Mouse (Mus musculus): Measurements from ENCODE around the gene Fbll1. TPM values are rescaled to one million over a fixed set of nuclear protein-coding genes. Genes with fewer than 3 reads are reported as not detected.

Gene Fbll1
- polyA plus RNA-seq, 1 experiment from 2014 or later = 1.1 TPM

DNA sequence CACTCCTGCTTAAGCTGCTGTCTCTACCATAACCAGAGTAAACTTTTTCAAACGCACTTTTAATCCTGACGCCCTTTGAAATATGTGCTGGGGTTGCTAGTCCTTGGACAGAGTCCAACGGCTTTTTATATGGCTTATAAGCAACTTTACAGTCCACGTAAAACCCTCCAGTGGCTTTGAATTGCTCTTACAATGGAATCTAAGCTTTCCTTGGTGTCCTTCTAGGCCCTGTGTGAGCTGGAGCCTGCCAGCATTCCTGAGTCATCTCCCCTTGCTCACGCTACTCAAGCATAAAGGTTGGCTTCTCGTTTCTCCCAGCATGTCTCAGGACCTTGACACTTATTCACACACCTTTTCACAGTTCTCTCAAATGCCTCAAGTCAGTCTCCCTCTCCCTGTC lies 43.1 kb downstream of the Fbll1 start:
- no peak for DNase-seq (ENCODE audit: low spot score)
- 0 out of 2 replicates have a peak, but pooled peaks have one; percentile 15 for ATAC-seq (ENCODE audit: low read depth)

DNA sequence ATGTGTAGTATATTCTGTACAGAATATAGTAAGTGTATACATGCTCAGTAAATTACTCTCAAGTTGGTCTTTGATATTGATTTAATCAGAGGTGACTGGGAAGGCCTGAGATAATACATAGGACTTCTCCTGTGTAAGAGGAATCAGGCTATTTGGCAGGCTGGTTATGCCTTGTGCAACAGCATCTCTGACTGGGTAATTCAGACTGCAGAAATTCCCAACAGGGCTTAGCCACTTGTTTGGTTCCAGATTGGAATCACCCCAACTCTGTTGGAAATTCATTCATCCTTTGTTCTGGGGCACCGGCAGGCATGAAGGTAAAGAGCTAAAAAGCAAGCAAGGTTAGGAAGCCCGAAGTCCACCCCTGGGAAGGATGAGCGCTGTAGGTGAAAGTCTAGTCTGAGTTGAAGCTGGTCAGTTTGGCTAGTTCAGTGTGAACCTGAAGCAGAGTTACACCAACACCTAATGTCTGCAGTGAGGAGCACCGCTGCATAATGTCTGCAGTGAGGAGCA lies 43.7 kb downstream of the Fbll1 start:
- ATAC-seq (ENCODE audit: low read depth) (no peak), DNase-seq (ENCODE audit: low spot score) (no peak)
- Histone ChIP-seq H3K9me3 (ENCODE audit: control insufficient read depth, low read length) (no peaks in the 10 kb centered on the region), H3K9ac (ENCODE audit: low read depth, low read length) (no peak overlapping the region), H3K4me1 (ENCODE audit: control insufficient read depth, insufficient read depth, low read length) (no peaks in the 10 kb centered on the region), H3K4me3 (ENCODE audit: low read depth, low read length) (no peak overlapping the region), H3K36me3 (ENCODE audit: control insufficient read depth, insufficient read depth, low read length) (no peaks in the 10 kb centered on the region), H3K4me2 (ENCODE audit: low read depth, low read length) (no peak overlapping the region), H3K27me3 (replicated peaks; ENCODE audit: control insufficient read depth, insufficient read depth, low read length) (no peaks in the 10 kb centered on the region), H3K27ac (replicated peaks; ENCODE audit: low read depth, low read length) (no peak overlapping the region)
- WGBS = 88% methylated on average over 4 of the region's 4 CpGs

More for the DNA sequence above, 43.1 kb downstream of the Fbll1 start:
- Histone ChIP-seq H3K27me3 (replicated peaks; ENCODE audit: control insufficient read depth, insufficient read depth, low read length) (no peaks in the 10 kb centered on the region), H3K27ac (replicated peaks; ENCODE audit: low read depth, low read length) (no peak overlapping the region), H3K9ac (ENCODE audit: low read depth, low read length) (no peak overlapping the region), H3K9me3 (ENCODE audit: control insufficient read depth, low read length) (no peaks in the 10 kb centered on the region), H3K4me3 (ENCODE audit: low read depth, low read length) (no peak overlapping the region), H3K4me2 (ENCODE audit: low read depth, low read length) (no peak overlapping the region), H3K4me1 (ENCODE audit: control insufficient read depth, insufficient read depth, low read length) (no peaks in the 10 kb centered on the region), H3K36me3 (ENCODE audit: control insufficient read depth, insufficient read depth, low read length) (no peaks in the 10 kb centered on the region)
- 57% methylated on average over 6 of the region's 6 CpGs for WGBS

DNA sequence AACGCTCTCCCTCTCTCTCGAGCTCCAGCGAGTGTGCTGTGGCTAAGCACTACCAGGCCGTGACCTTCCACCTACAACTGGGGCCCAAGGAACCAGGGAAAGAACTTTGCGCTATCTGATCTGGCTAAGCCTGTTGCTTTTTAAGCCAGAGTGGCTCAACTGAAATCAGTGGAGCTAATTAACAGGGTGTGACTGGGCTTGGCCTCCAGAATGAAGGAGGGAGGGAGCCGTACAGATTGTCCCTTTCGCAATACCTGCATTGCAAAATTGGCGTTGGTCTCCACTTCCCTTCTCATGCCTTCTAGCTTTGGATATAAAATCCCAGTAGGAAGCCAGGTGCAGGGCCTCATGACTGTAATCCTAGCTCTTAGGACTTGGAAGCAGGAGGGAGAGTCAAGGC lies 48.1 kb downstream of the Fbll1 start:
- DNase-seq (ENCODE audit: low spot score) (peak; percentile 52), ATAC-seq (ENCODE audit: low read depth) (peak; percentile 22; the same call in 1 of the 2 replicates)
- H3K27me3 ChIP-seq (replicated peaks; ENCODE audit: control insufficient read depth, insufficient read depth, low read length) = no peaks in the 10 kb centered on the region
- no peak overlapping the region for H3K4me3 ChIP-seq (ENCODE audit: low read depth, low read length)
- H3K4me2 ChIP-seq (ENCODE audit: low read depth, low read length) = no peak overlapping the region
- no peak overlapping the region for H3K27ac ChIP-seq (replicated peaks; ENCODE audit: low read depth, low read length)
- no peaks in the 10 kb centered on the region for H3K36me3 ChIP-seq (ENCODE audit: control insufficient read depth, insufficient read depth, low read length)
- no peak overlapping the region for H3K9ac ChIP-seq (ENCODE audit: low read depth, low read length)
- WGBS = 62% methylated on average over 8 of the region's 8 CpGs
- no peaks in the 10 kb centered on the region for H3K4me1 ChIP-seq (ENCODE audit: control insufficient read depth, insufficient read depth, low read length)
- H3K9me3 ChIP-seq (ENCODE audit: control insufficient read depth, low read length) = no peaks in the 10 kb centered on the region

MicroRNAs encoded within 50 kb of the gene (microRNA counts, 519-probe panel; counts per million panel counts)
- 3,571 counts per million, percentile 83 among the panel's probes with 10 or more counts for microRNA mmu-miR-103

Small RNA genes lying within 50 kb of the gene (microRNA-seq; reads per million reads assigned to microRNA genes)
- gene Mir103-1 (ENCODE audit: borderline number of aligned reads) = 6.0 reads per million, percentile 23 among the genes with 10 or more reads in this experiment

Other genes with a start within 250 kb of the Fbll1 start
- gene Pank3, start 29.4 kb downstream of the Fbll1 start, polyA plus RNA-seq (2014; fragmentation: Nextera tagmentation; extraction: Ambion mirVana) = 21.2 and 21.4 TPM in 2 replicates
- gene Rars, start 35.6 kb upstream of the Fbll1 start, polyA plus RNA-seq (2014; fragmentation: Nextera tagmentation; extraction: Ambion mirVana) = 85.9 and 93.8 TPM in 2 replicates
- gene Wwc1, start 181.6 kb upstream of the Fbll1 start, polyA plus RNA-seq (2014; fragmentation: Nextera tagmentation; extraction: Ambion mirVana) = 4.1 and 4.3 TPM in 2 replicates